18 mouse cellular contexts compared by ENCODE assay signal in the genomic region with DNA sequence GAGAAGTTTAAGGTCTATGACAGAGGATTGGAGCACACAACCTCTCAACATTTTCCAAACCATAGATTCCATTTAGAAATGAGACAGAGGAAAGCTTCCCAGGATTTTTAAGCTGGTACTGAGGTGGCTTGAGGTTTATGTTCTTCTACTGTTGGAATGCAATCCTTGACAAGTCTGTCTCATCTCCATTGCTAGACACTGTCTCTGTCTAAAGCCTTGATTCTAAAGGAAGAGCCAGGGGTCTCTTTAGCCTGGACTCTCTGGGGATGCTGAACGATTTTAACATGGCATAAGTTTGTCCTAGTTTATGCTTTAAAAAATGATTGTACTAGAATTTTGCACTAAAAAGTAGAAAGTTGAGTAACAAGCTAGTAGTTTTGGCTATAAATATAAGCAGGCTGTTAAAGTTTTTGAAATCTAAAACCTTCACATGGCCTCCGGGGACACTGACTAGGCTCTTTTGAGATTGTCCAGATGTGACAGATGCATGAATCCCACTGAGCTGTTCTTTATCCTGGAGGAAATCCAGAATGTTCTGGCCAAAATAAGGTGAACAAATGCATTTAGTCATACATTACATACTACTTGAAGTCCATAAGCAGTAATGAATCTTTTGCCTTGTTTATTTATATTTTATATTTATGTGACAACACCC.
DNase-seq lines count a peak whose midpoint lies in the region; ATAC-seq and TF ChIP-seq lines count a peak whose summit lies in the region.
"Had no signal": no experiment of that assay in that cellular context is flagged by ENCODE, and none has a peak within 500 bp of the region (broad histone marks: within the 10 kb centered on the region; RNA-seq: fewer than 3 reads in every experiment).

No protein-coding gene starts in this region.

- peak; percentile 81 for ATAC-seq in kidney, embryonic 14.5 days (ENCODE audit: low FRiP score, low TSS enrichment)
- ATAC-seq in lung, postnatal 0 days: peak; percentile 70
- ATAC-seq in stomach, embryonic 16.5 days (ENCODE audit: insufficient read depth, low FRiP score): peak; percentile 86; the same call in 1 of the 2 replicates
- ATAC-seq: midbrain, embryonic 13.5 days had no signal

- no peak overlapping the region for H3K9ac ChIP-seq in kidney, embryonic 14.5 days (ENCODE audit: low read depth, low read length)
- no peak overlapping the region for H3K9ac ChIP-seq in lung, postnatal 0 days (replicated peaks; ENCODE audit: low read depth)
- H3K9ac ChIP-seq in stomach, embryonic 16.5 days (ENCODE audit: low read length): no peak overlapping the region
- H3K9ac ChIP-seq: heart, embryonic 13.5 days; hindbrain, embryonic 15.5 days; limb, embryonic 15.5 days; midbrain, embryonic 13.5 days had no signal

- H3K27ac ChIP-seq in kidney, embryonic 14.5 days (ENCODE audit: low read depth, low read length): no peak overlapping the region; the same call in 1 of the 2 replicates
- no peak overlapping the region for H3K27ac ChIP-seq in lung, postnatal 0 days (ENCODE audit: low read length)
- H3K27ac ChIP-seq in stomach, embryonic 16.5 days (ENCODE audit: low read length): no peak overlapping the region
- H3K27ac ChIP-seq: forebrain, embryonic 10.5 days; heart, embryonic 13.5 days; hindbrain, embryonic 15.5 days; left cerebral cortex, adult 2 months; limb, embryonic 15.5 days; macrophage; midbrain, embryonic 13.5 days had no signal

- TF ChIP-seq EP300 in lung, postnatal 0 days (IDR thresholded peaks at IDR 0.05): no peak

- no peaks in the 10 kb centered on the region for H3K4me1 ChIP-seq in kidney, embryonic 14.5 days (ENCODE audit: control insufficient read depth, insufficient read depth, low read length)
- H3K4me1 ChIP-seq in lung, postnatal 0 days (ENCODE audit: insufficient read depth, low read depth, low read length): no peaks in the 10 kb centered on the region
- H3K4me1 ChIP-seq in stomach, embryonic 16.5 days (ENCODE audit: control insufficient read depth, insufficient read depth, low read length): no peaks in the 10 kb centered on the region
- H3K4me1 ChIP-seq: heart, embryonic 13.5 days; hindbrain, embryonic 15.5 days; limb, embryonic 15.5 days; midbrain, embryonic 13.5 days had no signal

- H3K4me3 ChIP-seq in kidney, embryonic 14.5 days (ENCODE audit: low read length): no peak overlapping the region
- no peak overlapping the region for H3K4me3 ChIP-seq in lung, postnatal 0 days (ENCODE audit: low read depth, low read length)
- no peak overlapping the region for H3K4me3 ChIP-seq in stomach, embryonic 16.5 days (replicated peaks; ENCODE audit: low read length)
- H3K4me3 ChIP-seq: forebrain, embryonic 10.5 days; heart, embryonic 13.5 days; hindbrain, embryonic 15.5 days; left cerebral cortex, adult 2 months; limb, embryonic 15.5 days; midbrain, embryonic 13.5 days had no signal

- H3K4me2 ChIP-seq in kidney, embryonic 14.5 days (replicated peaks; ENCODE audit: low read depth, low read length): no peak overlapping the region
- no peak overlapping the region for H3K4me2 ChIP-seq in lung, postnatal 0 days (replicated peaks; ENCODE audit: low read depth, low read length)
- H3K4me2 ChIP-seq in stomach, embryonic 16.5 days (ENCODE audit: low read depth, low read length): no peak overlapping the region
- H3K4me2 ChIP-seq: heart, embryonic 13.5 days; hindbrain, embryonic 15.5 days; limb, embryonic 15.5 days; midbrain, embryonic 13.5 days had no signal

- DNase-seq in embryo, embryonic 11 days: peak; percentile 24
- no peak for DNase-seq in embryo, embryonic 10.5 days (ENCODE audit: low spot score)
- no peak for DNase-seq in kidney, adult 11 months
- peak; percentile 70 for DNase-seq in lung, postnatal 0 days (ENCODE audit: low spot score)
- DNase-seq in lung, postnatal 25 days (ENCODE audit: low spot score): no peak
- no peak for DNase-seq in Muller cell, postnatal 12 days (ENCODE audit: inconsistent ontology term)
- DNase-seq: adrenal gland, adult 2 months; cerebellum, adult 2 months; thymus, postnatal 36 days had no signal

- 51% methylated on average over 2 of the region's 2 CpGs for WGBS in kidney, embryonic 14.5 days
- 56% methylated on average over 2 of the region's 2 CpGs for WGBS in lung, postnatal 0 days
- WGBS in stomach, embryonic 16.5 days: 49% methylated on average over 2 of the region's 2 CpGs

- no peaks in the 10 kb centered on the region for H3K27me3 ChIP-seq in kidney, embryonic 14.5 days (ENCODE audit: control insufficient read depth, insufficient read depth, low read length)
- H3K27me3 ChIP-seq in lung, postnatal 0 days (replicated peaks; ENCODE audit: insufficient read depth, low read length): no peaks in the 10 kb centered on the region
- no peaks in the 10 kb centered on the region for H3K27me3 ChIP-seq in stomach, embryonic 16.5 days (ENCODE audit: control insufficient read depth, insufficient read depth, low read length)
- H3K27me3 ChIP-seq: heart, embryonic 13.5 days; hindbrain, embryonic 15.5 days; limb, embryonic 15.5 days; midbrain, embryonic 13.5 days had no signal

- H3K36me3 ChIP-seq in kidney, embryonic 14.5 days (ENCODE audit: control insufficient read depth, insufficient read depth, low read length): no peaks in the 10 kb centered on the region
- no peaks in the 10 kb centered on the region for H3K36me3 ChIP-seq in lung, postnatal 0 days (ENCODE audit: insufficient read depth, low read length)
- H3K36me3 ChIP-seq in stomach, embryonic 16.5 days (ENCODE audit: control insufficient read depth, insufficient read depth, low read length): no peaks in the 10 kb centered on the region
- H3K36me3 ChIP-seq: forebrain, embryonic 10.5 days; heart, embryonic 13.5 days; hindbrain, embryonic 15.5 days; limb, embryonic 15.5 days; midbrain, embryonic 13.5 days had no signal

- H3K9me3 ChIP-seq in kidney, embryonic 14.5 days (ENCODE audit: control insufficient read depth, low read length): no peaks in the 10 kb centered on the region
- H3K9me3 ChIP-seq in lung, postnatal 0 days (ENCODE audit: low read length): no peaks in the 10 kb centered on the region
- H3K9me3 ChIP-seq in stomach, embryonic 16.5 days (replicated peaks; ENCODE audit: control insufficient read depth, low read length): no peaks in the 10 kb centered on the region
- H3K9me3 ChIP-seq: forebrain, embryonic 10.5 days; heart, embryonic 13.5 days; hindbrain, embryonic 15.5 days; limb, embryonic 15.5 days; midbrain, embryonic 13.5 days had no signal

- TF ChIP-seq CTCF in lung, postnatal 0 days (IDR thresholded peaks at IDR 0.05): no peak

Comparison
In these comparisons a context has a peak if more than half of its experiments do, and no peak if none do; other contexts are left out.
1. DNase-seq: peak in embryo, embryonic 11 days (single experiment) and lung, postnatal 0 days (single experiment); none in embryo, embryonic 10.5 days (single experiment), kidney, adult 11 months (single experiment), lung, postnatal 25 days (single experiment) and Muller cell, postnatal 12 days (single experiment).
2. Peak in every context shown above with its lines, with median percentiles within 50 percentile points of each other: ATAC-seq.